33 mouse cellular contexts compared by ENCODE assay signal in the genomic region with DNA sequence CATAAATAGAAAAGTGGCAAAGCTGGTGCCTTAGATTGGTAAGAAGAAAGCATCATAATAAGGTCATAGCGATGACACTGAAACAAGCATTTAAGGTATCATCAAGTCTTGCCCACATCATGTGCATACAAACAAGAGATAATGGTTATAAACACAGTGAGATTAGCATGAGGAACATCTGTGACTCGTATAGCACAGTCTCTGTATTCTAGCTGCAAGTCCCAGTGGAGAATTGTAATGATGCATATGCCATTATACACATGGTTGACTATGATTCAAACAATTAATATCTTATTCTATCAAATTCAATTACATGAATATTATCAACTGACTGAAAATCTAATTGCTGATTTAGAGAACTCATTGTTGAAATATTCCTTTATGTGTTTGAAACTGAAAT.
"Had no signal": no experiment of that assay in that cellular context is flagged by ENCODE, and none has a peak within 500 bp of the region (broad histone marks: within the 10 kb centered on the region; RNA-seq: fewer than 3 reads in every experiment).

No protein-coding gene starts in this region.

- DNase-seq: heart, postnatal 10 days; heart, postnatal 14 days; heart, postnatal 36 days; heart, postnatal 4 days; kidney, adult 11 months; kidney, adult 18-20 months; kidney, adult 2 months; kidney, adult 8-10 months; kidney, adult 9 months; kidney, postnatal 10 days; kidney, postnatal 14 days; kidney, postnatal 25 days; kidney, postnatal 36 days; kidney, postnatal 4 days; layer of hippocampus, adult 9-11 months; layer of hippocampus, postnatal 36 days had no signal

- H3K4me1 ChIP-seq: heart, embryonic 10.5 days; heart, embryonic 12.5 days; heart, embryonic 13.5 days; heart, embryonic 15.5 days; hindbrain, embryonic 15.5 days; intestine, embryonic 15.5 days; kidney, embryonic 15.5 days had no signal

- H3K4me2 ChIP-seq: heart, embryonic 11.5 days; heart, embryonic 12.5 days; heart, embryonic 13.5 days; heart, embryonic 15.5 days; hindbrain, embryonic 14.5 days; hindbrain, embryonic 15.5 days; intestine, embryonic 15.5 days; kidney, embryonic 15.5 days had no signal

- H3K27me3 ChIP-seq: heart, embryonic 12.5 days; heart, embryonic 13.5 days; heart, embryonic 15.5 days; hindbrain, embryonic 15.5 days; intestine, embryonic 15.5 days; kidney, embryonic 15.5 days had no signal

- H3K9ac ChIP-seq: heart, embryonic 12.5 days; heart, embryonic 13.5 days; heart, embryonic 15.5 days; hindbrain, embryonic 14.5 days; hindbrain, embryonic 15.5 days; intestine, embryonic 15.5 days; kidney, embryonic 15.5 days had no signal

- H3K27ac ChIP-seq: heart, embryonic 10.5 days; heart, embryonic 13.5 days; heart, embryonic 15.5 days; hindbrain, embryonic 14.5 days; hindbrain, embryonic 15.5 days; hindbrain, postnatal 0 days; intestine, embryonic 15.5 days; kidney, embryonic 15.5 days; kidney, postnatal 0 days; layer of hippocampus, adult 2 months; left cerebral cortex, adult 2 months had no signal

- ATAC-seq: hindbrain, embryonic 16.5 days; hindbrain, postnatal 0 days; inflammation-experienced regulatory T-cells, adult 6 months; intestine, embryonic 15.5 days; intestine, embryonic 16.5 days; intestine, postnatal 0 days had no signal

- H3K4me3 ChIP-seq: heart, embryonic 10.5 days; heart, embryonic 12.5 days; heart, embryonic 13.5 days; heart, embryonic 15.5 days; hindbrain, embryonic 15.5 days; intestine, embryonic 15.5 days; kidney, embryonic 15.5 days; layer of hippocampus, adult 2 months; left cerebral cortex, adult 2 months had no signal

- H3K36me3 ChIP-seq: heart, embryonic 10.5 days; heart, embryonic 12.5 days; heart, embryonic 13.5 days; heart, embryonic 15.5 days; hindbrain, embryonic 15.5 days; intestine, embryonic 15.5 days; kidney, embryonic 15.5 days had no signal

- H3K9me3 ChIP-seq: heart, embryonic 10.5 days; heart, embryonic 12.5 days; heart, embryonic 13.5 days; heart, embryonic 15.5 days; hindbrain, embryonic 15.5 days; intestine, embryonic 15.5 days; kidney, embryonic 15.5 days had no signal
